Mouse (Mus musculus): ENCODE results near the gene Pacrg. TPM values are rescaled to one million over a fixed set of nuclear protein-coding genes. Genes with fewer than 3 reads are reported as not detected.
A peak's percentile ranks its signal among the peaks of the same experiment; 100 is the strongest.

Gene Pacrg
- polyA plus RNA-seq, 1 experiment from 2014 or later = 2.1 TPM

GRCm38 (mm10) chr17:10481081-10481480 lies 359.0 kb downstream of the Pacrg start:
- no peak overlapping the region for H3K27ac ChIP-seq
- H3K9ac ChIP-seq = no peak overlapping the region
- no peak overlapping the region for H3K4me2 ChIP-seq
- WGBS = 87% methylated on average over 1 of the region's 1 CpGs
- H3K4me1 ChIP-seq = peaks cover 23% of the 10 kb centered on the region
- no peaks in the 10 kb centered on the region for H3K27me3 ChIP-seq
- ATAC-seq (ENCODE audit: insufficient number of reproducible peaks, insufficient read depth, low FRiP score, low TSS enrichment, low read depth) = no peak
- no peak overlapping the region for H3K4me3 ChIP-seq
- H3K36me3 ChIP-seq = no peaks in the 10 kb centered on the region
- no peaks in the 10 kb centered on the region for H3K9me3 ChIP-seq

- Histone ChIP-seq H3K4me1 (peaks cover 23% of the 10 kb centered on the region), H3K27ac (peak overlapping the region; percentile 87), H3K4me2 (peak overlapping the region; percentile 43), H3K4me3 (no peak overlapping the region), H3K27me3 (no peaks in the 10 kb centered on the region), H3K36me3 (no peaks in the 10 kb centered on the region), H3K9ac (0 out of 2 replicates have a peak overlapping the region, but pooled peaks have one; percentile 40), H3K9me3 (no peaks in the 10 kb centered on the region)
- WGBS = 9% methylated on average over 17 of the region's 17 CpGs
- ATAC-seq (ENCODE audit: insufficient number of reproducible peaks, insufficient read depth, low FRiP score, low TSS enrichment, low read depth) = peak; percentile 56; the same call in 1 of the 2 replicates
These were observed 360.9 kb downstream of the Pacrg start for GRCm38 (mm10) chr17:10479020-10479707.

DNA sequence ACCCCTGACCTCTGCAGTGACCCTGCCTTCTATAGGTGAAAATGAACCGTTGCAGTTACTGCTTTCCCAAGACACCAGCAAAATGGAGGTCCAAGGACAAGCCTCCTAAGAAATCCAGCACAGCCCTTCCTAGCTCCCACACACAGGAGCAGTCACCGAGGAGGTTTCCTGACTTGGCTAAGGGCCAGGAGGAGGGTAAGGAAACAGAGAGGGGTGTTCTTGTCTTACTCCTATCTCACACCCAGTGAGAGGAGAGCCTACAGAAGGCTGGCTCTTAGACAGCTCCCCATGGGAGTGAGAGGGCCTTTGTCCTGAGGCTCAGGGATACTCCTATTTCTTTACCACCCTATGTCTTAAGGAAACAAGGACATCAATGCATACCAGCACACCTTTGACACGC lies 361.7 kb downstream of the Pacrg start:
- no peaks in the 10 kb centered on the region for H3K27me3 ChIP-seq
- H3K9ac ChIP-seq = no peak overlapping the region
- ATAC-seq (ENCODE audit: insufficient number of reproducible peaks, insufficient read depth, low FRiP score, low TSS enrichment, low read depth) = 0 out of 2 replicates have a peak, but pooled peaks have one; percentile 43
- no peak overlapping the region for H3K4me3 ChIP-seq
- no peak overlapping the region for H3K4me2 ChIP-seq
- peak overlapping the region; percentile 87 for H3K27ac ChIP-seq
- no peaks in the 10 kb centered on the region for H3K36me3 ChIP-seq
- H3K4me1 ChIP-seq = peaks cover 23% of the 10 kb centered on the region
- 54% methylated on average over 3 of the region's 3 CpGs for WGBS
- H3K9me3 ChIP-seq = no peaks in the 10 kb centered on the region

- Histone ChIP-seq H3K36me3 (no peaks in the 10 kb centered on the region), H3K9ac (no peak overlapping the region), H3K27ac (no peak overlapping the region), H3K4me2 (no peak overlapping the region), H3K4me3 (no peak overlapping the region), H3K27me3 (no peaks in the 10 kb centered on the region), H3K4me1 (peaks cover 23% of the 10 kb centered on the region), H3K9me3 (no peaks in the 10 kb centered on the region)
- no peak for ATAC-seq (ENCODE audit: insufficient number of reproducible peaks, insufficient read depth, low FRiP score, low TSS enrichment, low read depth)
- WGBS = 74% methylated on average over 7 of the region's 7 CpGs
These were observed 363.3 kb downstream of the Pacrg start for GRCm38 (mm10) chr17:10476807-10477206.

GRCm38 (mm10) chr17:10474972-10475371 lies 365.1 kb downstream of the Pacrg start:
- peaks cover 23% of the 10 kb centered on the region for H3K4me1 ChIP-seq
- no peak overlapping the region for H3K4me3 ChIP-seq
- ATAC-seq (ENCODE audit: insufficient number of reproducible peaks, insufficient read depth, low FRiP score, low TSS enrichment, low read depth) = no peak
- 88% methylated on average over 6 of the region's 6 CpGs for WGBS
- H3K36me3 ChIP-seq = no peaks in the 10 kb centered on the region
- H3K27ac ChIP-seq = no peak overlapping the region
- H3K4me2 ChIP-seq = no peak overlapping the region
- H3K27me3 ChIP-seq = no peaks in the 10 kb centered on the region
- H3K9me3 ChIP-seq = no peaks in the 10 kb centered on the region
- H3K9ac ChIP-seq = no peak overlapping the region

- WGBS = 69% methylated on average over 7 of the region's 7 CpGs
- ATAC-seq (ENCODE audit: insufficient number of reproducible peaks, insufficient read depth, low FRiP score, low TSS enrichment, low read depth) = no peak
- H3K9me3 ChIP-seq = no peaks in the 10 kb centered on the region
- H3K4me1 ChIP-seq = peaks cover 14% of the 10 kb centered on the region
- H3K27me3 ChIP-seq = no peaks in the 10 kb centered on the region
- no peak overlapping the region for H3K9ac ChIP-seq
- H3K27ac ChIP-seq = no peak overlapping the region
- no peaks in the 10 kb centered on the region for H3K36me3 ChIP-seq
- H3K4me2 ChIP-seq = no peak overlapping the region
- no peak overlapping the region for H3K4me3 ChIP-seq
These were observed 366.2 kb downstream of the Pacrg start for GRCm38 (mm10) chr17:10473826-10474384.

DNA sequence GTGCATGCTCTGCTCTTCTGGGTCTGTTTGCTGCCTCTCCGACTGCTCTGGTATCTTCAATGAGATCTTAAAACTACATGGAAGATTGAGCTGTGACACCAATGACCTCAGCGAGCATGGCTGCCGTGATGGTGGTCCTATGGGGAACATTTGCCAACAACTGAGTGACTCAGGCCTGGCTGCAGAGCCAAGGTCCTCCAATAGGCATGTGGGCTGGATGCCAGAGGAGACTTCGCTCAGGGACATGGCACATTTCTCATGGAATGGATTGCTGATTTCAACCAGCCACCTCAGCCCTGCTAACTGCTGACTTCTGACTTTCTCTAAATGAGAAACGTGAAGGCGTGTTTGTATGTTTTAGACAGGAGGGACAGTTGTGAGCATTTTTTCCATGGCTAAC lies 366.9 kb downstream of the Pacrg start:
- no peaks in the 10 kb centered on the region for H3K9me3 ChIP-seq
- no peak overlapping the region for H3K9ac ChIP-seq
- no peak overlapping the region for H3K27ac ChIP-seq
- H3K36me3 ChIP-seq = no peaks in the 10 kb centered on the region
- 77% methylated on average over 6 of the region's 6 CpGs for WGBS
- no peak overlapping the region for H3K4me2 ChIP-seq
- no peak for ATAC-seq (ENCODE audit: insufficient number of reproducible peaks, insufficient read depth, low FRiP score, low TSS enrichment, low read depth)
- peaks cover 7% of the 10 kb centered on the region for H3K4me1 ChIP-seq
- H3K27me3 ChIP-seq = no peaks in the 10 kb centered on the region
- H3K4me3 ChIP-seq = no peak overlapping the region

- Histone ChIP-seq H3K27me3 (no peaks in the 10 kb centered on the region), H3K27ac (no peak overlapping the region), H3K9ac (no peak overlapping the region), H3K4me2 (no peak overlapping the region), H3K36me3 (no peaks in the 10 kb centered on the region), H3K4me1 (no peaks in the 10 kb centered on the region), H3K9me3 (no peaks in the 10 kb centered on the region), H3K4me3 (no peak overlapping the region)
- WGBS = 81% methylated on average over 9 of the region's 9 CpGs
- no peak for ATAC-seq (ENCODE audit: insufficient number of reproducible peaks, insufficient read depth, low FRiP score, low TSS enrichment, low read depth)
These were observed 370.1 kb downstream of the Pacrg start for GRCm38 (mm10) chr17:10469874-10470568.

DNA sequence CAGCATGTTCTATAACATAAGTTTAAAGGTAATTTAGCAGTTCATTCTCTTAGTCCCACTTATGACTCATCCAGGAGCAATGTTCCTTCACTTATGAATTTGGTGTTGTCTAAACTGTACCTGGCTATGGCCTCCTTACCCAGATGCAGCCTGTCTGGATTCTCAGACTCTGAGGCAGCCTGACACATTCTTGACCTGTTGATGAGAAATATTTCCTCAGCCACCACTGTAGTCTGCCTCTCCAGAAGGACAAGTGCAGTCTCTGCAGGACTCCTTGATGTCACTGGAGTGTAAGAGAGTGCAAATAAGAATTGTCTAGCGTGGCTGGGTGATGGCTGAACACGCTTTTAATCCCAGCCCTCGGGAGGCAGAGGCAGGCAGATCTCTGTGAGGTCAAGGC lies 373.0 kb downstream of the Pacrg start:
- H3K4me2 ChIP-seq = no peak overlapping the region
- H3K27me3 ChIP-seq = no peaks in the 10 kb centered on the region
- H3K4me1 ChIP-seq = no peaks in the 10 kb centered on the region
- no peak for ATAC-seq (ENCODE audit: insufficient number of reproducible peaks, insufficient read depth, low FRiP score, low TSS enrichment, low read depth)
- no peaks in the 10 kb centered on the region for H3K9me3 ChIP-seq
- H3K9ac ChIP-seq = no peak overlapping the region
- no peak overlapping the region for H3K27ac ChIP-seq
- WGBS = 88% methylated on average over 3 of the region's 3 CpGs
- H3K4me3 ChIP-seq = no peak overlapping the region
- no peaks in the 10 kb centered on the region for H3K36me3 ChIP-seq

DNA sequence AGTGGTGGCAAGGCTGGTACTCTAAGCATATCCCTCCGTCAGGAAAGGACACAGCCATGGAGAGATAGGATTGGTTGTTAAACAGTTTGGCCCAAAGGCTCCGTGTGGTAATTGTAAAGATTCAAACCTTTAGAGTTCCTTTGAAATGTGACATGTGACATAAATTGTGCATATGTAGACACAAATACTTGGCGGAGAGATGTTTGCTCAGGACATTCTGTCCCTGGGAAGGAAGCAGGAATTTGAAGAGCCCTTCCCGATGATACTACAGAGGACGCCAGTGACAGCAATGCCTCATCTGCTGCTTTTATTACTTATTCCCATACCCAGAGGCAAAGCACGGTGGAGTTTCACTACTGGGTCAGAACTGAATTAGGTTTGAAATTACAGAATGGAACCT lies 374.6 kb downstream of the Pacrg start:
- Histone ChIP-seq H3K9ac (no peak overlapping the region), H3K4me3 (no peak overlapping the region), H3K9me3 (no peaks in the 10 kb centered on the region), H3K36me3 (no peaks in the 10 kb centered on the region), H3K4me2 (no peak overlapping the region), H3K27ac (no peak overlapping the region), H3K27me3 (no peaks in the 10 kb centered on the region), H3K4me1 (no peaks in the 10 kb centered on the region)
- WGBS = 69% methylated on average over 6 of the region's 6 CpGs
- no peak for ATAC-seq (ENCODE audit: insufficient number of reproducible peaks, insufficient read depth, low FRiP score, low TSS enrichment, low read depth)

- H3K27ac ChIP-seq = no peak overlapping the region
- H3K9me3 ChIP-seq = no peaks in the 10 kb centered on the region
- no peak for ATAC-seq (ENCODE audit: insufficient number of reproducible peaks, insufficient read depth, low FRiP score, low TSS enrichment, low read depth)
- H3K36me3 ChIP-seq = no peaks in the 10 kb centered on the region
- no peaks in the 10 kb centered on the region for H3K4me1 ChIP-seq
- H3K9ac ChIP-seq = no peak overlapping the region
- 65% methylated on average over 3 of the region's 3 CpGs for WGBS
- H3K27me3 ChIP-seq = no peaks in the 10 kb centered on the region
- no peak overlapping the region for H3K4me2 ChIP-seq
- no peak overlapping the region for H3K4me3 ChIP-seq
These were observed 375.4 kb downstream of the Pacrg start for GRCm38 (mm10) chr17:10464700-10465099.

DNA sequence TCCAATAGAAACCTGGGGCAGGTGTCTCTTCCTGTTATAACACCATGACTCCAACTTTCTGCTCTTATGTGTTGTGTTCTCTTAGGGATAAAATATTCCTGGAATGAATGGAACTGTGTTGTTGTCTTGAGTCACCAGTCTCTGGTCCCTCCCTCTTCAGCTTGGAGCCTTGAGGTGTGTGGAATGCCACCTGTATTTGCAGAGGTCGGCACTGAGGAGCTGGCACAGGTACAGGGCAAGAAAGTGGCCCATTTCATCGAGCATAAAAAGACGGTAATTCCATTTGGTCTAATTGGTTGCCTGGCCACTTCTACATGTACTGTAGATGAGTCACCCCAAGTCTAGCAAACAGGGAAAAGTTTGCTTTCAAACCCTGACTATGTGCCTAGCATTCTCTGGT lies 376.5 kb downstream of the Pacrg start:
- Histone ChIP-seq H3K27ac (no peak overlapping the region), H3K36me3 (no peaks in the 10 kb centered on the region), H3K4me2 (no peak overlapping the region), H3K9ac (no peak overlapping the region), H3K27me3 (no peaks in the 10 kb centered on the region), H3K4me3 (no peak overlapping the region), H3K4me1 (no peaks in the 10 kb centered on the region), H3K9me3 (no peaks in the 10 kb centered on the region)
- 89% methylated on average over 3 of the region's 3 CpGs for WGBS
- ATAC-seq (ENCODE audit: insufficient number of reproducible peaks, insufficient read depth, low FRiP score, low TSS enrichment, low read depth) = no peak

All from embryonic facial prominence, embryonic 13.5 days (tissue).